Mouse (Mus musculus) kidney, adult 2 months (tissue): Measurements from ENCODE around the gene Tmem234. TPM values are rescaled to one million over a fixed set of nuclear protein-coding genes. Genes with fewer than 3 reads are reported as not detected.

Experiments
- DNase-seq: peaks from one replicate; pipeline ENCODE4 v3.0.0; 2021
- H3K27ac ChIP-seq: fragments of 200-500 bp; 2 replicates; pipeline ENCODE4 v1.5.1; 2012; ENCODE audit warnings: low read depth, low read length, control low read depth, inconsistent platforms; ENCODE audit not compliant: insufficient read depth
- H3K27me3 ChIP-seq: fragments of 200-500 bp; replicated peaks from 2 replicates; pipeline ENCODE4 v1.6.1; 2012; ENCODE audit warnings: mild to moderate bottlenecking, moderate library complexity, low read length, inconsistent platforms; ENCODE audit not compliant: control insufficient read depth, insufficient read depth
- H3K36me3 ChIP-seq: fragments of 200-500 bp; 2 replicates; pipeline ENCODE4 v1.6.1; 2012; ENCODE audit warnings: mild to moderate bottlenecking, moderate library complexity, low read length, inconsistent platforms; ENCODE audit not compliant: control insufficient read depth, insufficient read depth
- H3K4me1 ChIP-seq: fragments of 200-500 bp; 2 replicates; pipeline ENCODE4 v1.6.1; 2011; ENCODE audit warnings: low read length; ENCODE audit not compliant: control insufficient read depth, insufficient read depth
- H3K4me3 ChIP-seq: fragments of 200-500 bp; 2 replicates; pipeline ENCODE4 v1.5.1; 2011; ENCODE audit warnings: mild to moderate bottlenecking, low read depth, low read length, control low read depth; ENCODE audit not compliant: insufficient read depth
- CTCF ChIP-seq: fragments of 200-500 bp; conservative IDR thresholded peaks from 2 replicates; pipeline ENCODE4 v1.5.1; 2011; ENCODE audit warnings: low read depth, mild to moderate bottlenecking, control low read depth, low read length, moderate library complexity, mixed read lengths; ENCODE audit not compliant: insufficient read depth, insufficient read length
- POLR2A ChIP-seq: fragments of 200-500 bp; IDR thresholded peaks from one replicate; pipeline ENCODE4 v1.6.1; 2011; ENCODE audit warnings: low read depth, low read length, control low read depth
- WGBS: fragments of 180-500 bp; shearing (Covaris S2); methylation state at CpG from one replicate; pipeline ENCODE4 v1.1.7; 2018; 5-methylcytosine and 5-hydroxymethylcytosine counted together
- polyA plus RNA-seq: library from polyadenylated mRNA; depleted of rRNA; stranded (reverse); fragments of >200 nt; gene quantifications from 2 replicates; pipeline ENCODE4 v1.2.3, GENCODE M21; 2012

The Tmem234 gene
- polyA plus RNA-seq, 1 experiment = 162 TPM

GRCm38 (mm10) chr4:129617121-129617641 is 16.7 kb downstream of the Tmem234 start:
- no peak for DNase-seq
- Histone ChIP-seq H3K36me3 (no peaks in the 10 kb centered on the region), H3K27ac (no peak overlapping the region), H3K4me3 (no peak overlapping the region), H3K4me1 (peaks cover 8% of the 10 kb centered on the region), H3K27me3 (no peaks in the 10 kb centered on the region)
- no peak for TF ChIP-seq CTCF
- no peak for TF ChIP-seq POLR2A
- 80% methylated on average over 7 of the region's 7 CpGs for WGBS

- peak overlapping the region; percentile 82 for H3K4me3 ChIP-seq
- no peaks in the 10 kb centered on the region for H3K36me3 ChIP-seq
- H3K27ac ChIP-seq = no peak overlapping the region
- WGBS = 95% methylated on average over 5 of the region's 5 CpGs
- H3K4me1 ChIP-seq = peaks cover 13% of the 10 kb centered on the region
- DNase-seq = no peak
- H3K27me3 ChIP-seq = no peaks in the 10 kb centered on the region
- no peak for TF ChIP-seq CTCF
- TF ChIP-seq POLR2A = no peak
Observed at GRCm38 (mm10) chr4:129618031-129618430, 17.6 kb downstream of the Tmem234 start.

- WGBS = 4% methylated on average over 44 of the region's 44 CpGs
- H3K27ac ChIP-seq = peak within 1 kb of the TSS; percentile 78
- peak; percentile 98 for DNase-seq
Observed at GRCm38 (mm10) chr4:129618786-129619691, 18.6 kb downstream of the Tmem234 start, which contains the start of gene Iqcc. Iqcc (minus strand) TSS chr4:129619099.

GRCm38 (mm10) chr4:129620419-129621282 is 20.2 kb downstream of the Tmem234 start:
- Histone ChIP-seq H3K27me3 (no peaks in the 10 kb centered on the region), H3K4me1 (peaks cover 19% of the 10 kb centered on the region), H3K27ac (peak overlapping the region; percentile 95), H3K4me3 (peak overlapping the region; percentile 57), H3K36me3 (no peaks in the 10 kb centered on the region)
- TF ChIP-seq CTCF (no peak), POLR2A (no peak)
- WGBS = 66% methylated on average over 11 of the region's 11 CpGs
- no peak for DNase-seq

More at GRCm38 (mm10) chr4:129618786-129619691, 18.6 kb downstream of the Tmem234 start, which contains the start of gene Iqcc:
- TF ChIP-seq CTCF (no peak), POLR2A (peak; percentile 99)
- Histone ChIP-seq H3K4me3 (peak within 1 kb of the TSS; percentile 82), H3K36me3 (no peaks in the 10 kb centered on the region), H3K4me1 (peaks cover 14% of the 10 kb centered on the region), H3K27me3 (no peaks in the 10 kb centered on the region)

DNA sequence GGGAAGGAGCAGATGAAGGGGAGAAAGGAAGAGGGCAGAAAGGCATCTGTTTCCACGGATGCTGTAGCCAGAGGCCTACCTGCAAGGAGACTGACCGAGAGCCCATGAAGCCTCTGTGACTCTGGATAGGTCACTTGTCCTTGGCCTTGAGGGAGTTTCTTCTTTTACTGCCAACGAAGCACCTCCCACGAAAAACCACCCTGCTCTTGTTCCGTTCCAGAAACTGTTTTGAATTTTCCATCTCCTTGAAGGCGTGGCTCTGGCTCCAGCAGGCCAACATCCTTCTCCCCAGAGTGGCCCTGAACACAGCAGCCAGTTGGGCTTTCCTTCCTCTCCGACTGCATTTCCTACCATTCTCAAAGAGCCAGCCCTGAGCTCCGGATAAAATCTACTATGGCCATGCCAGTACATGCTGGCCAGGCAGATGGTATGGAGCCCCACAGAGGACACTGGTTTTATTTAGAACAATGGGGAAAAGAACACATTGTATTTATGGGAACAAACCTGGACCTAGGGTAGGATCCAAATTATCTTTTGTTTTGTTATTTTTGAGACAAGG is 20.9 kb downstream of the Tmem234 start:
- Histone ChIP-seq H3K27ac (peak overlapping the region; percentile 95), H3K4me1 (peaks cover 19% of the 10 kb centered on the region), H3K36me3 (no peaks in the 10 kb centered on the region), H3K27me3 (no peaks in the 10 kb centered on the region), H3K4me3 (peak overlapping the region; percentile 57)
- 45% methylated on average over 8 of the region's 8 CpGs for WGBS
- TF ChIP-seq POLR2A (peak; percentile 7), CTCF (no peak)
- peak; percentile 79 for DNase-seq

GRCm38 (mm10) chr4:129622120-129622802 is 21.8 kb downstream of the Tmem234 start:
- peaks cover 19% of the 10 kb centered on the region for H3K4me1 ChIP-seq
- TF ChIP-seq CTCF = no peak
- TF ChIP-seq POLR2A = no peak
- H3K27me3 ChIP-seq = no peaks in the 10 kb centered on the region
- H3K4me3 ChIP-seq = 0 out of 2 replicates have a peak overlapping the region, but pooled peaks have one; percentile 84
- WGBS = 79% methylated on average over 11 of the region's 11 CpGs
- no peak for DNase-seq
- H3K36me3 ChIP-seq = no peaks in the 10 kb centered on the region
- peak overlapping the region; percentile 62 for H3K27ac ChIP-seq
